Mouse (Mus musculus): ENCODE results near the gene Tspan4. TPM values are rescaled to one million over a fixed set of nuclear protein-coding genes. Genes with fewer than 3 reads are reported as not detected.

The Tspan4 gene
- polyA plus RNA-seq, 1 experiment from 2014 or later = 58.9 TPM

GRCm38 (mm10) chr7:141432186-141432611, 42.8 kb upstream of the Tspan4 start:
- H3K9me3 ChIP-seq (replicated peaks; ENCODE audit: control insufficient read depth, low read length) = no peaks in the 10 kb centered on the region
- no peak overlapping the region for H3K27ac ChIP-seq (ENCODE audit: low read depth, low read length)
- no peak overlapping the region for H3K9ac ChIP-seq (ENCODE audit: low read depth, low read length)
- 0 out of 2 replicates have a peak, but pooled peaks cover 8% of the 10 kb centered on the region for H3K36me3 ChIP-seq (ENCODE audit: control insufficient read depth, insufficient read depth, low read length)
- no peak for ATAC-seq (replicated peaks; ENCODE audit: insufficient number of reproducible peaks, low FRiP score, low TSS enrichment)
- no peak overlapping the region for H3K4me2 ChIP-seq
- H3K4me1 ChIP-seq (ENCODE audit: control insufficient read depth, insufficient read depth, low read length) = peaks cover 41% of the 10 kb centered on the region
- 85% methylated on average over 8 of the region's 8 CpGs for WGBS (ENCODE audit: insufficient replicate concordance)
- no peaks in the 10 kb centered on the region for H3K27me3 ChIP-seq (ENCODE audit: control insufficient read depth, insufficient read depth, low read length)
- no peak overlapping the region for H3K4me3 ChIP-seq (ENCODE audit: low read depth, low read length)

- 0 out of 2 replicates have a peak, but pooled peaks cover 8% of the 10 kb centered on the region for H3K36me3 ChIP-seq (ENCODE audit: control insufficient read depth, insufficient read depth, low read length)
- peaks cover 41% of the 10 kb centered on the region for H3K4me1 ChIP-seq (ENCODE audit: control insufficient read depth, insufficient read depth, low read length)
- no peaks in the 10 kb centered on the region for H3K27me3 ChIP-seq (ENCODE audit: control insufficient read depth, insufficient read depth, low read length)
- H3K9ac ChIP-seq (ENCODE audit: low read depth, low read length) = no peak overlapping the region
- no peak overlapping the region for H3K4me2 ChIP-seq
- no peak overlapping the region for H3K4me3 ChIP-seq (ENCODE audit: low read depth, low read length)
- no peaks in the 10 kb centered on the region for H3K9me3 ChIP-seq (replicated peaks; ENCODE audit: control insufficient read depth, low read length)
- 83% methylated on average over 6 of the region's 6 CpGs for WGBS (ENCODE audit: insufficient replicate concordance)
- H3K27ac ChIP-seq (ENCODE audit: low read depth, low read length) = no peak overlapping the region
- ATAC-seq (replicated peaks; ENCODE audit: insufficient number of reproducible peaks, low FRiP score, low TSS enrichment) = no peak
Measured at GRCm38 (mm10) chr7:141432741-141433516, 42.1 kb upstream of the Tspan4 start.

DNA sequence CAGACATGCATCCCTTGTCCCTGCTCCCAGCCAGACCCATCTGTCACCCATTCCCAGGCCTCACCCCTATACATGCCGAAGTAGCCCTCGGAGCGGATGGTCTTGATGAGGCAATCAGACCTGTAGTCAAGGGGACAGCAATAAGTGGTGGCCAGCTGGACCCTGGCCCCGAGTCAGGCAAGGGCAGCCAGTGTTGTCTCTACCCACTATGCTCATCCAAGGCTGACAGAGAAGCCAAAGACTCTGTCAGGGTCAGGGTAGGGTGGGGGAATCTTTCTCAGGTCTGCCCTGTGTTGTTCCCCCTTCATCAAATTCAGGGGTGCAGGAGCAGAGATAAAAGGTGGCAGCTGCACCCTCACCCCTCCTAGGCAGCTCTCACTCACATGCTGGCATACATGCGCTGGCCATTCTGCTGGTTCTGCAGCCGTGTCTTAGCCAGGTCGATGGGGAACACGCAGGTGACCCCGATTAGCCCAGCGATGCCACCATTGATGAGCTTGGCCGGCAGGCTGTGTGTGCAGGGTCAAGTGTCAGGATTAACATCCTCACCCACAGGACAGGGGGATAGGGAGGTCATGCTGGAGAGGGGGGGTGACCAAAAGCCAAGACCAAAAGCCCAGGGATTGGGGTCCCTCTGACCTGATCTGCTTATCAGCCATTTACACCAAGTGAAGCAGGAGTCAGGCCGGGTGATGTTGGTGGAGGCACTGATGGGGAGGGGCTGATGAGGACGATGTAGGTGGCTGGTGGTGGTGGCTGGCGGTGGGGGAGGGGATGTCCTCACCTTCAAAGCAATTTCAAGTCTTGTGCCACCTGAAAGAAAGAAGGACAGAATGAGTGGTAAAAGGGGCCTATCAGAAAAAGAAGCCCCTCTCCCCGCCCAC, 41.3 kb upstream of the Tspan4 start:
- 0 out of 2 replicates have a peak, but pooled peaks cover 8% of the 10 kb centered on the region for H3K36me3 ChIP-seq (ENCODE audit: control insufficient read depth, insufficient read depth, low read length)

GRCm38 (mm10) chr7:141434464-141434863, 40.6 kb upstream of the Tspan4 start:
- peaks cover 32% of the 10 kb centered on the region for H3K4me1 ChIP-seq (ENCODE audit: control insufficient read depth, insufficient read depth, low read length)
- peaks cover 11% of the 10 kb centered on the region; the same call in 1 of the 2 replicates for H3K36me3 ChIP-seq (ENCODE audit: control insufficient read depth, insufficient read depth, low read length)
- 0 out of 2 replicates have a peak overlapping the region, but pooled peaks have one; percentile 22 for H3K27ac ChIP-seq (ENCODE audit: low read depth, low read length)
- peak overlapping the region; percentile 46 for H3K4me3 ChIP-seq (ENCODE audit: low read depth, low read length)
- no peaks in the 10 kb centered on the region for H3K27me3 ChIP-seq (ENCODE audit: control insufficient read depth, insufficient read depth, low read length)
- H3K4me2 ChIP-seq = peak overlapping the region; percentile 80
- WGBS (ENCODE audit: insufficient replicate concordance) = 14% methylated on average over 8 of the region's 8 CpGs
- no peak for ATAC-seq (replicated peaks; ENCODE audit: insufficient number of reproducible peaks, low FRiP score, low TSS enrichment)
- no peaks in the 10 kb centered on the region for H3K9me3 ChIP-seq (replicated peaks; ENCODE audit: control insufficient read depth, low read length)
- H3K9ac ChIP-seq (ENCODE audit: low read depth, low read length) = peak overlapping the region; percentile 65

More for the DNA sequence above, 41.3 kb upstream of the Tspan4 start:
- H3K9me3 ChIP-seq (replicated peaks; ENCODE audit: control insufficient read depth, low read length) = no peaks in the 10 kb centered on the region
- ATAC-seq (replicated peaks; ENCODE audit: insufficient number of reproducible peaks, low FRiP score, low TSS enrichment) = no peak
- peaks cover 37% of the 10 kb centered on the region for H3K4me1 ChIP-seq (ENCODE audit: control insufficient read depth, insufficient read depth, low read length)
- H3K27me3 ChIP-seq (ENCODE audit: control insufficient read depth, insufficient read depth, low read length) = no peaks in the 10 kb centered on the region
- H3K4me2 ChIP-seq = peak overlapping the region; percentile 80
- peak overlapping the region; percentile 46 for H3K4me3 ChIP-seq (ENCODE audit: low read depth, low read length)
- WGBS (ENCODE audit: insufficient replicate concordance) = 78% methylated on average over 15 of the region's 15 CpGs
- no peak overlapping the region for H3K27ac ChIP-seq (ENCODE audit: low read depth, low read length)
- H3K9ac ChIP-seq (ENCODE audit: low read depth, low read length) = peak overlapping the region; percentile 65

DNA sequence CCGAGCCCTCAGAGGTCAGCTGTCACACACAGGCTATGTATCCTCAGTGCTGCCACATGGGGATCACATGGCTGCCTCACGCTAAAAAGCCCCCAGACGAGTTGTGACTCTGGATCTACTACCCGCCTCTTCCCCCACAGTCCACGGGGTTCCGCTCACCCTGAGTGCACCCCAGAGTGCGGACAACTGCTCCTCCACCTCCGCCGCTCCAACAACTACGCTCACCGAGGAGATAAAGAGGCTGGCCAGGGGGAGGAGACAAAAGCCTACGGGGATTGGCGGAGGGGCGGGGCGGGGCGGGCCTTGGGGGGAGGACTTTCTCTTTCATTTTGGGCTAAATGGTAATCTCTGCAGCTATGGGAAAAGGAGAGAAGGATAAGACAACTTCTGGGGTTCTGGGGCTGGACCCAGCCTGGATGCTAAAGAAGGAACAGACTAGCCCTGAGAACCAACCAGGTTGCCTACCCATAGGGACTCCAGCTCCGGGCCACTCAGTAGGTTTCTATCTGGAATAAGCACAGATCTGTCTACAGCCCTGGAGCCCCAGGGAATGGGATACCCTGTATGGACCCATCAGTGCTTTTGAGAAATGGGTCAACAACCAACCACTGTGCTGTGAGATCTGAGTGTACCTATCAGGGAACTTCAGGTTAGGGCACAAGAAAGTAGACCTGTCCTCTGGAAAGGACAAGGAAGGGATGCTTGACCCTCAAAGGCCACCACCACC, 39.7 kb upstream of the Tspan4 start:
- 5% methylated on average over 17 of the region's 17 CpGs for WGBS (ENCODE audit: insufficient replicate concordance)
- 0 out of 2 replicates have a peak, but pooled peaks have one; percentile 35 for ATAC-seq (replicated peaks; ENCODE audit: insufficient number of reproducible peaks, low FRiP score, low TSS enrichment)

GRCm38 (mm10) chr7:141435856-141436522, 39.1 kb upstream of the Tspan4 start:
- Histone ChIP-seq H3K36me3 (ENCODE audit: control insufficient read depth, insufficient read depth, low read length) (peaks cover 10% of the 10 kb centered on the region; the same call in 1 of the 2 replicates), H3K27me3 (ENCODE audit: control insufficient read depth, insufficient read depth, low read length) (no peaks in the 10 kb centered on the region), H3K4me3 (ENCODE audit: low read depth, low read length) (no peak overlapping the region), H3K9ac (ENCODE audit: low read depth, low read length) (no peak overlapping the region), H3K9me3 (replicated peaks; ENCODE audit: control insufficient read depth, low read length) (no peaks in the 10 kb centered on the region), H3K27ac (ENCODE audit: low read depth, low read length) (no peak overlapping the region), H3K4me1 (ENCODE audit: control insufficient read depth, insufficient read depth, low read length) (peaks cover 30% of the 10 kb centered on the region), H3K4me2 (peak overlapping the region; percentile 80)
- WGBS (ENCODE audit: insufficient replicate concordance) = 79% methylated on average over 9 of the region's 9 CpGs
- ATAC-seq (replicated peaks; ENCODE audit: insufficient number of reproducible peaks, low FRiP score, low TSS enrichment) = no peak

More for the DNA sequence above, 39.7 kb upstream of the Tspan4 start:
- H3K27me3 ChIP-seq (ENCODE audit: control insufficient read depth, insufficient read depth, low read length) = no peaks in the 10 kb centered on the region
- no peaks in the 10 kb centered on the region for H3K9me3 ChIP-seq (replicated peaks; ENCODE audit: control insufficient read depth, low read length)
- H3K4me2 ChIP-seq = peak overlapping the region; percentile 80
- peaks cover 28% of the 10 kb centered on the region for H3K4me1 ChIP-seq (ENCODE audit: control insufficient read depth, insufficient read depth, low read length)
- H3K4me3 ChIP-seq (ENCODE audit: low read depth, low read length) = peak overlapping the region; percentile 46
- peaks cover 12% of the 10 kb centered on the region; the same call in 1 of the 2 replicates for H3K36me3 ChIP-seq (ENCODE audit: control insufficient read depth, insufficient read depth, low read length)
- H3K9ac ChIP-seq (ENCODE audit: low read depth, low read length) = peak overlapping the region; percentile 65
- H3K27ac ChIP-seq (ENCODE audit: low read depth, low read length) = 0 out of 2 replicates have a peak overlapping the region, but pooled peaks have one; percentile 22

GRCm38 (mm10) chr7:141436523-141436892, 38.5 kb upstream of the Tspan4 start:
- no peak overlapping the region for H3K27ac ChIP-seq (ENCODE audit: low read depth, low read length)
- peaks cover 10% of the 10 kb centered on the region; the same call in 1 of the 2 replicates for H3K36me3 ChIP-seq (ENCODE audit: control insufficient read depth, insufficient read depth, low read length)
- ATAC-seq (replicated peaks; ENCODE audit: insufficient number of reproducible peaks, low FRiP score, low TSS enrichment) = no peak

More at GRCm38 (mm10) chr7:141436523-141436892, 38.5 kb upstream of the Tspan4 start:
- Histone ChIP-seq H3K4me1 (ENCODE audit: control insufficient read depth, insufficient read depth, low read length) (peaks cover 32% of the 10 kb centered on the region), H3K4me2 (peak overlapping the region; percentile 95), H3K27me3 (ENCODE audit: control insufficient read depth, insufficient read depth, low read length) (no peaks in the 10 kb centered on the region), H3K4me3 (ENCODE audit: low read depth, low read length) (peak overlapping the region; percentile 66), H3K9me3 (replicated peaks; ENCODE audit: control insufficient read depth, low read length) (no peaks in the 10 kb centered on the region), H3K9ac (ENCODE audit: low read depth, low read length) (peak overlapping the region; percentile 76)
- WGBS (ENCODE audit: insufficient replicate concordance) = 71% methylated on average over 2 of the region's 2 CpGs

Data from heart, embryonic 11.5 days (tissue).